Mouse (Mus musculus): ENCODE results near the gene Uqcr10. TPM values are rescaled to one million over a fixed set of nuclear protein-coding genes. Genes with fewer than 3 reads are reported as not detected.

Uqcr10 gene
- polyA plus RNA-seq, 2 experiments = 569 to 747 TPM

- H3K4me3 ChIP-seq (ENCODE audit: insufficient read depth in 1 of 2, low read depth in 2 of 2, low read length in 2 of 2) = no peak overlapping the region
- no peak overlapping the region for H3K27ac ChIP-seq
- no peaks in the 10 kb centered on the region for H3K36me3 ChIP-seq (replicated peaks; ENCODE audit: control insufficient read depth, insufficient read depth, low read depth)
- H3K9ac ChIP-seq (replicated peaks) = no peak overlapping the region
- DNase-seq (ENCODE audit: low read depth in 3 of 3, low spot score in 3 of 3) (no peak), ATAC-seq (ENCODE audit: insufficient read depth) (no peak)
- H3K4me2 ChIP-seq (ENCODE audit: low read depth) = no peak overlapping the region
- TF ChIP-seq CTCF (IDR thresholded peaks at IDR 0.05; ENCODE audit: low read depth) = no peak
- TF ChIP-seq EP300 (IDR thresholded peaks at IDR 0.05; ENCODE audit: low read depth) = no peak
- no peaks in the 10 kb centered on the region for H3K27me3 ChIP-seq (ENCODE audit: control insufficient read depth, insufficient read depth, low read length)
- 65% methylated on average over 6 of the region's 6 CpGs for whole genome bisulfite sequencing (ENCODE audit: insufficient replicate concordance)
- H3K9me3 ChIP-seq (ENCODE audit: control insufficient read depth, low read length) = no peaks in the 10 kb centered on the region
- H3K4me1 ChIP-seq (replicated peaks; ENCODE audit: control insufficient read depth in 2 of 2, insufficient read depth in 2 of 2, low read length in 1 of 2) = no peaks in the 10 kb centered on the region
These were observed 32.2 kb upstream of the Uqcr10 start for GRCm38 (mm10) chr11:4736355-4736754.

GRCm38 (mm10) chr11:4734179-4734578 lies 30.0 kb upstream of the Uqcr10 start:
- Histone ChIP-seq H3K4me1 (replicated peaks; ENCODE audit: control insufficient read depth in 2 of 2, insufficient read depth in 2 of 2, low read length in 1 of 2) (no peaks in the 10 kb centered on the region), H3K27ac (no peak overlapping the region), H3K4me3 (ENCODE audit: insufficient read depth in 1 of 2, low read depth in 2 of 2, low read length in 2 of 2) (no peak overlapping the region), H3K4me2 (ENCODE audit: low read depth) (no peak overlapping the region), H3K27me3 (ENCODE audit: control insufficient read depth, insufficient read depth, low read length) (no peaks in the 10 kb centered on the region), H3K9ac (replicated peaks) (no peak overlapping the region), H3K36me3 (replicated peaks; ENCODE audit: control insufficient read depth, insufficient read depth, low read depth) (no peaks in the 10 kb centered on the region), H3K9me3 (ENCODE audit: control insufficient read depth, low read length) (no peaks in the 10 kb centered on the region)
- 34% methylated on average over 12 of the region's 12 CpGs for WGBS (ENCODE audit: insufficient replicate concordance)
- ATAC-seq (ENCODE audit: insufficient read depth) = no peak
- TF ChIP-seq EP300 (IDR thresholded peaks at IDR 0.05; ENCODE audit: low read depth) = no peak
- peak; percentile 46 for TF ChIP-seq CTCF (IDR thresholded peaks at IDR 0.05; ENCODE audit: low read depth)
- no peak for DNase-seq (ENCODE audit: low read depth in 3 of 3, low spot score in 3 of 3)

- H3K4me1 ChIP-seq (replicated peaks; ENCODE audit: control insufficient read depth in 2 of 2, insufficient read depth in 2 of 2, low read length in 1 of 2) = no peaks in the 10 kb centered on the region
- H3K4me3 ChIP-seq (ENCODE audit: insufficient read depth in 1 of 2, low read depth in 2 of 2, low read length in 2 of 2) = no peak overlapping the region
- ATAC-seq (ENCODE audit: insufficient read depth) (no peak), DNase-seq (ENCODE audit: low read depth in 3 of 3, low spot score in 3 of 3) (no peak)
- no peaks in the 10 kb centered on the region for H3K36me3 ChIP-seq (replicated peaks; ENCODE audit: control insufficient read depth, insufficient read depth, low read depth)
- H3K9ac ChIP-seq (replicated peaks) = no peak overlapping the region
- H3K4me2 ChIP-seq (ENCODE audit: low read depth) = no peak overlapping the region
- H3K9me3 ChIP-seq (ENCODE audit: control insufficient read depth, low read length) = no peaks in the 10 kb centered on the region
- H3K27me3 ChIP-seq (ENCODE audit: control insufficient read depth, insufficient read depth, low read length) = no peaks in the 10 kb centered on the region
- 80% methylated on average over 7 of the region's 7 CpGs for WGBS (ENCODE audit: insufficient replicate concordance)
- no peak for TF ChIP-seq CTCF (IDR thresholded peaks at IDR 0.05; ENCODE audit: low read depth)
- TF ChIP-seq EP300 (IDR thresholded peaks at IDR 0.05; ENCODE audit: low read depth) = no peak
- H3K27ac ChIP-seq = no peak overlapping the region
These were observed 27.6 kb upstream of the Uqcr10 start for GRCm38 (mm10) chr11:4731781-4732180.

- H3K4me1 ChIP-seq (replicated peaks; ENCODE audit: control insufficient read depth in 2 of 2, insufficient read depth in 2 of 2, low read length in 1 of 2) = no peaks in the 10 kb centered on the region
- H3K27ac ChIP-seq = no peak overlapping the region
- no peak overlapping the region for H3K4me2 ChIP-seq (ENCODE audit: low read depth)
- H3K9ac ChIP-seq (replicated peaks) = no peak overlapping the region
- no peak overlapping the region for H3K4me3 ChIP-seq (ENCODE audit: insufficient read depth in 1 of 2, low read depth in 2 of 2, low read length in 2 of 2)
- DNase-seq (ENCODE audit: low read depth in 3 of 3, low spot score in 3 of 3) (no peak), ATAC-seq (ENCODE audit: insufficient read depth) (no peak)
- WGBS (ENCODE audit: insufficient replicate concordance) = 83% methylated on average over 5 of the region's 5 CpGs
- no peaks in the 10 kb centered on the region for H3K9me3 ChIP-seq (ENCODE audit: control insufficient read depth, low read length)
- H3K27me3 ChIP-seq (ENCODE audit: control insufficient read depth, insufficient read depth, low read length) = no peaks in the 10 kb centered on the region
- no peaks in the 10 kb centered on the region for H3K36me3 ChIP-seq (replicated peaks; ENCODE audit: control insufficient read depth, insufficient read depth, low read depth)
- TF ChIP-seq CTCF (IDR thresholded peaks at IDR 0.05; ENCODE audit: low read depth) (no peak), EP300 (IDR thresholded peaks at IDR 0.05; ENCODE audit: low read depth) (no peak)
These were observed 26.8 kb upstream of the Uqcr10 start for GRCm38 (mm10) chr11:4730913-4731312.

- 71% methylated on average over 6 of the region's 6 CpGs for WGBS (ENCODE audit: insufficient replicate concordance)
- Histone ChIP-seq H3K4me1 (replicated peaks; ENCODE audit: control insufficient read depth in 2 of 2, insufficient read depth in 2 of 2, low read length in 1 of 2) (no peaks in the 10 kb centered on the region), H3K9ac (replicated peaks) (no peak overlapping the region), H3K27ac (no peak overlapping the region), H3K4me3 (ENCODE audit: insufficient read depth in 1 of 2, low read depth in 2 of 2, low read length in 2 of 2) (no peak overlapping the region), H3K4me2 (ENCODE audit: low read depth) (no peak overlapping the region), H3K9me3 (ENCODE audit: control insufficient read depth, low read length) (no peaks in the 10 kb centered on the region), H3K36me3 (replicated peaks; ENCODE audit: control insufficient read depth, insufficient read depth, low read depth) (no peaks in the 10 kb centered on the region), H3K27me3 (ENCODE audit: control insufficient read depth, insufficient read depth, low read length) (no peaks in the 10 kb centered on the region)
- TF ChIP-seq CTCF (IDR thresholded peaks at IDR 0.05; ENCODE audit: low read depth) (no peak), EP300 (IDR thresholded peaks at IDR 0.05; ENCODE audit: low read depth) (no peak)
- DNase-seq (ENCODE audit: low read depth in 3 of 3, low spot score in 3 of 3) (no peak), ATAC-seq (ENCODE audit: insufficient read depth) (no peak)
These were observed 26.0 kb upstream of the Uqcr10 start for GRCm38 (mm10) chr11:4730096-4730495.
